Mouse (Mus musculus) T-helper 2 cell (primary cell): ENCODE data around the gene 4930426L09Rik.
"Not testable (repeated sequence)": the region's sequence is repeated elsewhere in the genome, so short reads cannot be mapped to it uniquely, and the experiment has no call there.

Experiments used
- in situ Hi-C: fragments of 300-600 bp; cut with MboI, MseI; formaldehyde crosslinking; loops from one replicate; pipeline ENCODE4 v1.15.1; 2025; ENCODE audit warnings: high pct_unique_total_duplicates

The 4930426L09Rik gene

GRCm38 (mm10) chr2:19007580-19007979 is 9.4 kb downstream of the 4930426L09Rik start:
- in situ Hi-C loops, result no loop called here

GRCm38 (mm10) chr2:19010541-19010940 is 12.4 kb downstream of the 4930426L09Rik start:
- in situ Hi-C loops, result not testable (repeated sequence)

- in situ Hi-C loops, result no loop called here
These were observed 13.3 kb downstream of the 4930426L09Rik start for GRCm38 (mm10) chr2:19011443-19011842.

DNA sequence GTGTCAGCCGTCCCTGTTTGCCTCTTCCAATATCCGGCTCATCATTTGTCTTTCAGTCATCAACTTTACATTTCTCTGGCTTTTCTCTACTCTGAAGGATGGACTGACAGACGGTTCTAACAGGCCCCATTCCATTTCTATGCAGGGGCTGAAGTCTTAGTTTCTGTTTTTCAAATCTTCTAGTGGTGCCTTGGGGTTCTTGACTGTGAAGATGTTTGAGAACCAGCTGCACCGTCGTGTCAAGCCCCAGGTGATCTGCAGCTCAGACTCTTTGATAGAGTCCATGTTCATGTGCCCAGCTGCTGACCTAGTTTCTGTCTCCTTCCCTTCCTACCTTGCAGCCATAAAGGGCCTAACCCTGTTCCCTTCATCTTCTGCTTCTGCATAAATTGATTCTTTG is 18.2 kb downstream of the 4930426L09Rik start:
- in situ Hi-C loops, result no loop called here

DNA sequence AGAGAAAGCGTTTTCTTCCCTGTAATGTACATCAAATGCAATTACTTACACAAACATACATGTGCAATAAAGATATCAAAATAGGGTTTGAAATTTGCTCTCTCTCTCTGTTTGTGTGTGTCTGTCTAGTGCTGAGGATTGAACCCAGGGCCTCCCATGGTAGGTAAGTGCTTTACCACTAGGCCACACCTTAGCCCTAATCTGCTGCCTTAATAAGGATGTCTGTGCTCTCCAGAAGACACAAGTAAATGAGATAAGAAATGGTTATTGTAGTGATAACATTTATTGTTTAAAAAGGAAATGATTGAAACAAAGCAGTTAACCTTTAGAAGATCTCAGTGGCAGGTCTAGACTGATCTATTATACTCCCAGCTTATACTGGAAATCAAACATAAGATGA is 18.7 kb downstream of the 4930426L09Rik start:
- in situ Hi-C loops, result no loop called here

GRCm38 (mm10) chr2:19018034-19018433 is 19.9 kb downstream of the 4930426L09Rik start:
- in situ Hi-C loops, result no loop called here

DNA sequence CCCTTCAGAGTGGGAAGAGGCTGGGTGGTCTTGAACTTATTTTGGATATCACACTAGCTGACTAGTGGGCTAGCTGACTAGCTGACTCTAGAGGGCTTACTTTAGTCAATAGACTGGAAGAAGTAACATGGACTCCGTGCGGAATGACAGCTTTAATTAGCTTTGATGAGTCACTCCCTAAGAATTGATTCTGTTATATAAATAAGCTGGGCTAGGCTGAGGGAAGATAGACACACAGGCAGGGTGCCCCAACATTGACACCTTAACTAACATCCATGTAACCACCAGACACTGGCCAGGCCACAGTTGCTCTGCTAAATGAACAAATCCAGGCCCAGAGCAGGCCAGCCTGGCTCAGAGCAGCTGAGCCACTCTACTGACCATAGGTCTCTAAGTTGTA is 26.7 kb downstream of the 4930426L09Rik start:
- in situ Hi-C loops, result no loop called here

DNA sequence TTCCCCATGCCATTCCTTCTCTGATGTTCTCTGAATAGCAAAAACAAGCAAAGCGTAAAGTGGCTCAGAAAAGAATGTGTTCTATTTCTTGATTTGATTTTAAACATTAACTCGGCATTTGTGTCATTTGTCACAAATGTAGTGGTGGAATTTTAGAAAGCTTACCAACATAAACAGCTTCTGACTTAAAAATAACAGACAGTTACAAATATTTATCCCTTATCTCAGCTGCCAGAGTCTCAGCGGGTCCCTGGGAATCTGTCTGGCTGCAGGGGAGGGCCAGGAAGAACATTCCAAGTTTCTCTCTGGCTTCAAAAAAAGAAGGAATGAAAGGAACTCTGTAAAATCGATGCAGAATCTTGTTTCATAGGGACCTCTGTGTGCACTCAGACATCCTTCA is 39.3 kb downstream of the 4930426L09Rik start:
- in situ Hi-C loops, result no loop called here

DNA sequence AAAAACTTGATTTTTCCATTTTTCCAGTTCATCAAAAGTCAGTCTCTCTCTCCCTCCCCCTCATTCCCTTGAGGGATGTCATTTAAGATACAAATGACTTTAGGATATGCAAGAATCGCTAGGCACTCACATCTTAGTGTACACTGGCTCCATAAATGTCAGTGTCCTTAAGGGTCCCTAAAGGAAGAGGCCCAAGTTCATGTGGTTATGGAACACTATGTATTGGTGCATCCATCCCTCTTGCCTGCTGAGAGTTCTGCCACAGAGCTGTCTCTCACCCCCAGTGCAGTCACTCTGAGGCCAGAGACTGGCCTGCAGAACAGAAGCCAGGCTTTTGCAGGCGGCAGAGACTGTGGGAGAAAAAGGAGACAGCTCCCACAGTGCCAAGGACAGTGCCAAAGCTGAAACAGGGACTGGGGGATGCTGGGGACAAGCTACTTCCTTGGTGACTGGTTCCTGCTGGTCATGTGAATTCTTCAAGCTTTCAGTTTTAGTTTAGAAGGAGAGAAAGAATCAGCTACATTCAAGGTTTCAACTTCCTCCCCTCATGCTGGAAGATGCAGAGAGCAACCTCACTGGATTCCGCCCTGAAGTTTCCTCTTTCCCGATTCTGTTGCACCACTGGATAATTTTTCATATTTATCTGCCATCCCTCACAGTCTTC is 39.9 kb downstream of the 4930426L09Rik start:
- in situ Hi-C loops, result no loop called here

DNA sequence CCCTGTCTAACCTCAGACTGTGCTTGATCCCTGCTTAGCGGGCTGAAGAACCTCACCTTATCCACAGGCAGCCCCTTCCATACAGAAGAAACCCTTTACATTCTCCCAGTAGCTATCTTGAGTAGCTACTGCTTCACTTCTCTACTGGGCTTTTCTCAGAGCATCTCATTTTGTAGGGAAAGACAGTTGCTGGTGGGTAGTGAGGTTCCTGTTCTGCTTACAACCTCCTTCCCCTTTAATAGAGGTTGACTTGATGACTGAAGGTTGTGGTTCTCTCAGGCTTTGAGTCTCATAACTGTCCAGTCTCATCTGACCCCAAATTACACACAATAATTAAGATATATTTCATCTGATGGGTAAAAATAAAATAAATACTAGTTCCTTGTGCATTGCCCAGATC is 50.1 kb downstream of the 4930426L09Rik start:
- in situ Hi-C loops, result no loop called here

DNA sequence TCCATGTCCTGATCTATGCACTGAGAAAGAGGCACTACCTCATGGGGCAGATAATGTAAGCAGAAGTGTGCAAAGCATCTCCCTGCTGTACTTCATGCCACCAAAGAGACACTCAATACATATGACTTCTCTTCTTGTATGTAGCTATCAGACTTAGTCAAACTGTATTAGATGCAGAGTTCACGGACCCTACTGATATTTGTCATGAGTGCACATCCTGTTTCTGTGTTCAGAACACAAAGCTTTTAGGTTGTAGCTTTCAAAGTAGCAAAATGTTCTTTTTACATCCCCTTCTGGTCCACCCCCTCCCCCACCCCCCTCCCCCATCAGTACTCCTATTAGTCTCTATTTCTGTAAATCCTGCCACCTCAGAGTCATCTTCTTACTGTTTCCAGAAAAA is 51.2 kb downstream of the 4930426L09Rik start:
- in situ Hi-C loops, result no loop called here
